Mouse (Mus musculus): ENCODE measurements around the gene Slc16a2.

Slc16a2 gene

DNA sequence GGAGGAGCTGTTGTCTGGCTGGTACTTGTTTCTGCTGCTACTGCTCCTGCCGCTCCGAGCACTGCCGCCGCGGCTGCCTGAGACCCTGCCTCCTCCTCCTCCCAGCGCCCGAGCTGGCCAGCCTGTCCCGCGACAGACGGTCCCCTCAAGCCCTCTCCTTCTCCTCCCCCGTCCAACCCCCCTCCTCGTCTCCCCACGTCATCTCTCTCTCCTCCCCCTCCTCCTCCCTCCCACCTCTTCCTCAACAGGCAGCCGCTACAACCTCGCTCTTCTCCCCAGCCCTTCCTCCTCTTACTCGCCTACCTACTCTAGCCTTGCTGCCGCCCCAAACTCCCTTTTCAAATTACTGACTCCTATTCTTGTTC lies at the start of gene Slc16a2:
Gene Slc16a2, minus strand, starts transcription at position 152 of the 365 bp plus-strand sequence.
- in situ Hi-C loops (cut with MboI; ENCODE audit: low sequenced_read_pairs): no loop called here

GRCm38 (mm10) chrX:103863502-103863901 lies 41.7 kb upstream of the Slc16a2 start:
- in situ Hi-C loops (cut with MboI; ENCODE audit: low sequenced_read_pairs): no loop called here

- in situ Hi-C loops (cut with MboI; ENCODE audit: low sequenced_read_pairs): no loop called here
Observed at GRCm38 (mm10) chrX:103862877-103863276, 41.1 kb upstream of the Slc16a2 start.

DNA sequence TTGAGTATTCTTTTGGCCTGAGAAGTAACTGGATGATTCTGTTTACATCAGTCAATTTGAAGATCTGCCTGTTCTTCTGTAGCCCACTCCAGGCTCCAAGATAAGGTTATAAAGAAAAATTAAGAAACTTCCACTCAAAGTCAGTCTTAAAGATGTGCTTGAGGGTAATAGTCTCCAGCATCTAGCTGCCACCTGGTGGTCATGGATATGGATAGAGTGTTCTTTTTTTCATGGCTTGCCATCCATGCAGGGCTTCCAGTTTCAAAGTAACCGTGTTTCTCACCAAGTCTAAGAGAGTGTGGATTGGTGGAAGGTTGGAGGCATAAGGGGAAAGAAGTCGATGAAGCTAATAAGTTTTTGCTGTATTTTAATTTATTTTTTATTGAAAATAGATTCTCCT lies 23.5 kb upstream of the Slc16a2 start:
- in situ Hi-C loops (cut with MboI; ENCODE audit: low sequenced_read_pairs): no loop called here

GRCm38 (mm10) chrX:103828836-103829235 lies 7.1 kb upstream of the Slc16a2 start:
- in situ Hi-C loops (cut with MboI; ENCODE audit: low sequenced_read_pairs): no loop called here

GRCm38 (mm10) chrX:103822271-103822811 lies 558 bp upstream of the Slc16a2 start:
- in situ Hi-C loops (cut with MboI; ENCODE audit: low sequenced_read_pairs): no loop called here

DNA sequence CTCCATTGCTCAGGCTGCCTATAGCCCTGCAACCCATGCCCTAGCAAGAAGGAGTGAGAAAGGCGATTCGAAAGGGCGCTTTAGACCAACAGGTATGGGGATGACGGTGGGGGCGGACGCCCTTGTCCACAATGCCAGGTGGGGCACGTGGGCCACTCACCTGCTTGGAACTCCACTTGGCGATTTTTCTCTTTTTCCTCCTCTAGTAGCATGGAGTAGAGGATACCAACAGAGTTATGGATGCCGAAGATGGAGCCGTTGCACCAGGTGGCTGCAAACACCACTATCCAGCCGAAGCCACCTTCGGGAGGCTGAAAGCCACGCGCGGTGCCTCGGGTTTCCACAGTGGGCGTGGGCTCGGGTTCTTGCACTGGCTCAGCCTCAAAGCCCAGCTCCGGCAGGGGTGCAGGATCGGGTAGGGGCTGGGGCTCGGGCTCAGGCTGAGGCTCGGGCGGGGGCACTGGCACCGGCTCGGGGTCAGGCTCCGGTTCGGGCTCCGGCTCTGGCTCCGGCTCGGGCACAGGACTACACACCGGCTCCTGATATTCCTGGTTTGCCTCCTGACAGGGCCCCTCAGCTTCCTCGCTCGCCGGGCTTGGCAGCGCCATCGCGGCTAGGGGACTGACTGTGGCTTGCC lies 470 bp downstream of the Slc16a2 start:
- in situ Hi-C loops (cut with MboI; ENCODE audit: low sequenced_read_pairs): no loop called here

DNA sequence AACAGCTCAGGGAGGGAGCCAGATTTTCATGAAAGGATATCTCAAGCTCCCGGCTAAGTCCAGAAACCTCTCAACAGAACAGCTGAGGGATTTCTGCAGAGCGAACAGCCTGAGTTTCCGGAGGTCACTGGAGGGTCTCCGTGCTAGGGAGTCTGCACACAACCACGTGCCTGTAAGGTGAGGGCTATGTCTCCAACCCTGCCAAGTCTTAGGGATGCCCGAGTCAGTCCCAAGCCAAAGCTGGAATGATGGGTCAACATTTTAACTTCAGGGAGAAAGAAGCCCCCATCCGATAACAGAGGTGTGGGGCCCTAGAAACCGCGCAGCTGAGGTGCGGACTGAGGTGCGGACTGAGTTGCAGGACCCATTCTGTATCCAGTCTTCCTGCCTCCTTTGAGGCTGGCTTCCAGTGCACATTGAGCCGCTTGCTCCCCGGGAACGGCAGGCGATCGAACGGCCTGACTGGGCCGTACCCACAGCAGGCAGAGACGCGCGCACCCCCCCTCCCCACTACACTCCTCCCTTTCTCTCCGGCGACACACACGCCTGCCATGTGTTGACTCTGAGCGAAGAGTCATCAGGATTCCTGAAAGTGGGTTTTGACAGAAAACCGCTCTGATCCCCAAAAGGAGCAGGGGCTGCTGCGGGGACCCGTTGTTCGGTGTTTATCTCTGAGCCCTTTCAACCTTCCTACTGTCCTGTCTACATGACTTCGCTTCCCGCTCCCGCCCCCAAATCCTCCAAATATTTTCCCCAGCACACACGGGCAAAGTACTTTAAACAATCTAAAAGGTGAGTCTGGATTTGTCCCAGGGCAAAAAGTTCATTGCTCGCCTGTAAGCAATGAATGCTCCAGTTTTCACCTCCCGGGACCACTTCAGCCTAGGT lies 1.2 kb downstream of the Slc16a2 start:
- in situ Hi-C loops (cut with MboI; ENCODE audit: low sequenced_read_pairs): no loop called here

GRCm38 (mm10) chrX:103819253-103819652 lies 2.5 kb downstream of the Slc16a2 start:
- in situ Hi-C loops (cut with MboI; ENCODE audit: low sequenced_read_pairs): no loop called here

GRCm38 (mm10) chrX:103812690-103813089 lies 9.1 kb downstream of the Slc16a2 start:
- in situ Hi-C loops (cut with MboI; ENCODE audit: low sequenced_read_pairs): no loop called here

DNA sequence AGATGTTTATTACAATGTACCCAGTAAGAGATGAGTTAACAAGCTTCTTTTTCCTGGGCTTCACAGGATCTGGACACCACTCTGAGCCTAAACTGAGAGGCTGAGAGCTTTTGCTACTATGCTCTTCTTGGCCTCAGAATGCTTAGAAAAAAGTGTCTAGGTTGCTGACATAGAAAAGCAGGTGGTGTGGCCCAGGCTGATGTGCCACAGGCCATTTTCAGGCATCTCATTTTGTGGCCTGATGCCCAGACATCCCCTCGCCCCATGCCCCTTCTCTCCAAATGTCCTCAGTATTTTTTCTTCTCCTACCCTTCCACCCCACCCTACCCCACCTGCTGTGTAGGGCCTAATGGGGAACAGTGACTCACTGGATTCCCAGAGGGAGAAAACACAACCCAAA lies 11.3 kb downstream of the Slc16a2 start:
- in situ Hi-C loops (cut with MboI; ENCODE audit: low sequenced_read_pairs): no loop called here

DNA sequence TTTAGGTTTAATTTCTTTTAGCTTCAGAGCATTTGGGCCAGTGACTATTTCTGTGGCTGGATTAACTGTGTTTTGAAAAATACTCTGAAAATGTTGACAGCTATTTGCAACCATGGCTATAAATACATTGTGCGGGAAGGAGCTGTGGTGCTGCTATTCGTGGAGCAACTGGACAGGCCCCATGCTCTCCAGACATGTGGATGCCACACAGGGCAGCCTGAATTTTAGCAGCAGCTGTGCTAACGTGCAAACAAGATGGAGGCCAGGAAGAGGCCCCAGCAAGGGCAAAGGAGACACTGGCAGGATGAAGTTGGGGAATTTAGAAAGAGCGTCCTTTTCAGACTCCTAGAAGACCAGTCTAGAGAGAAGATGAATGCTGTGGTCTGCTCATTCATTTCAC lies 15.4 kb downstream of the Slc16a2 start:
- in situ Hi-C loops (cut with MboI; ENCODE audit: low sequenced_read_pairs): no loop called here

GRCm38 (mm10) chrX:103796961-103797360 lies 24.8 kb downstream of the Slc16a2 start:
- in situ Hi-C loops (cut with MboI; ENCODE audit: low sequenced_read_pairs): no loop called here

DNA sequence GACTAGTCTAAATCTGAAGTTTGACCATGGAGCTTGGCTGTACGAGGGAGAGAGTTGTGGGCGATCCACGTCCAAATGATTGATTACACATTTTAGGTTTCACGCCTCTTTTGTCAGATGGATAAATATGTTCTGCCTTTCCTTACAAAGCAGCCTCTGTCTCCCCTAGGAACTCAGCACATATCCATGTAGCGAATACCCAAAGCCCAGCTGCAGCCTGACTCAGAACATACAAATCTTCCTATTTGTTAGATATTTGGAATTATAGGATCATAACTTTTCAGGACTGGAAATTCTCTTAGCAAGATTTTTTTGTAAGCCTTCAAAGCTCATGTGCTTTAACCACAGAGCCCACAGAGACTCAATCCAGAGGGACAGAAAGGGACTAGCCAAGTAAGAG lies 26.3 kb downstream of the Slc16a2 start:
- in situ Hi-C loops (cut with MboI; ENCODE audit: low sequenced_read_pairs): no loop called here

GRCm38 (mm10) chrX:103791329-103791728 lies 30.5 kb downstream of the Slc16a2 start:
- in situ Hi-C loops (cut with MboI; ENCODE audit: low sequenced_read_pairs): no loop called here

- in situ Hi-C loops (cut with MboI; ENCODE audit: low sequenced_read_pairs): no loop called here
Observed at GRCm38 (mm10) chrX:103785681-103786080, 36.1 kb downstream of the Slc16a2 start.

GRCm38 (mm10) chrX:103776412-103776811 lies 45.4 kb downstream of the Slc16a2 start:
- in situ Hi-C loops (cut with MboI; ENCODE audit: low sequenced_read_pairs): no loop called here

GRCm38 (mm10) chrX:103746197-103746596 lies 75.6 kb downstream of the Slc16a2 start:
- in situ Hi-C loops (cut with MboI; ENCODE audit: low sequenced_read_pairs): no loop called here

DNA sequence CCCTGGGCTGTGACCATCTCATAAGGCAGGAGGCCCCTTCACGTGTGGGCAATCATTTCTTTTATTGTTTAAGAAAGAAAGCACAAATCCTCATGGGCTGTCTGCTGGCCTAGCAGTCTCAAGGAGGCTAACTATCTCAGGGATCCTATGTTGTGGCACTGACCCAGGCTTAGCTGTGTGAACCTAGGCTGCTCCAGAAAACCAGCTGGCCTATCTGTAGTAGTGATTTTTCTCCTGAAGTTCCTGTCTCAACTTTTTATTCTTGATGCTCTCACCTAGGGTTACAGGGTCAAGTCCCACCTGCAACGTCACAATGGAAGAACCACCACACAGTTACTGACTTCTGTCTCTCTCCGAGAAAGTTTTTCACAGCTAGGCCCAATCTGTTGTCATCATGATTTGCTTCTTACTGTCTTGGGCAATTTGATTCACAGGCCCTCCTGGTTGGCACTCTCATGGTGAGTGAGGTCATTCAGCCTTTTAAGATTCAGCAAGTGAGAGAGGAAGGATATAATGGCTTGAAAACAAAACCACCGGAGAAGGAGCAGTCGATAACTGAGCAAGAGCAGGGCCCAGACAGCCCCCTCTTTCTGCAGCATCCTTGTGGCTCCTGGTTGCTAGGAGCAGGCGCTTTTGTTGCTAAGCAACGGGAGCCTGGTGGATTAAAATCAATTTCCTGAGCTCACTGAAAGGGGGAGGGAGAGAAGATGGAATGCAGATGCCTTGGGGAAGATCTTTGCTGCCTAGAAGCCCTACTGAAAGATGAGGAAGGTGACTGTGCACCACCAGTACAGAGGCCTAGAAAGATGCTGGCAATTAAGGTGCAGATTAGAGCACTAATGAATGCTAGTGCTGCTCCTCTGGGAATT lies 77.4 kb downstream of the Slc16a2 start:
- in situ Hi-C loops (cut with MboI; ENCODE audit: low sequenced_read_pairs): no loop called here

DNA sequence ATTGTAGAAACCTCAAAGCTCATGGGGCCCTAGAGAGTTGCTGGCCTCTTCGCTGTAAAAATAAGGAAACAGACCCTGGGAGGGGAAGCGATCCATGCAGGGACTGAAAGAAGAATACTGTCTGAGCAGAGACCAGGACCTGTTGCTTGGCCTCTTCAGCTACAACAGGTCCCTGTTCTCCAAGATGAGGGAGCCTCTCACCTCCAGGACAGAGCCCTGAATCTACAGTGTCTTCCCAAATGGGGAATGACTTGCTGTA lies 79.8 kb downstream of the Slc16a2 start:
- in situ Hi-C loops (cut with MboI; ENCODE audit: low sequenced_read_pairs): no loop called here

All from CH12F3 (cell line).